Mouse (Mus musculus) cerebellum, adult (tissue): ENCODE measurements at regions not wholly inside any gene's neighbourhood (a gene's known extent, or its start where the extent isn't known, plus 50 kb on each side); places are given as distances from the start of the nearest gene placed in this dataset.

Experiments
- ATAC-seq: cut with Nextera tagmentation; 2 replicates; pipeline ENCODE4 v1.9.2; 2017; ENCODE audit warnings: mild to moderate bottlenecking, moderate library complexity, mixed read lengths; ENCODE audit not compliant: insufficient number of reproducible peaks, low FRiP score, low TSS enrichment

DNA sequence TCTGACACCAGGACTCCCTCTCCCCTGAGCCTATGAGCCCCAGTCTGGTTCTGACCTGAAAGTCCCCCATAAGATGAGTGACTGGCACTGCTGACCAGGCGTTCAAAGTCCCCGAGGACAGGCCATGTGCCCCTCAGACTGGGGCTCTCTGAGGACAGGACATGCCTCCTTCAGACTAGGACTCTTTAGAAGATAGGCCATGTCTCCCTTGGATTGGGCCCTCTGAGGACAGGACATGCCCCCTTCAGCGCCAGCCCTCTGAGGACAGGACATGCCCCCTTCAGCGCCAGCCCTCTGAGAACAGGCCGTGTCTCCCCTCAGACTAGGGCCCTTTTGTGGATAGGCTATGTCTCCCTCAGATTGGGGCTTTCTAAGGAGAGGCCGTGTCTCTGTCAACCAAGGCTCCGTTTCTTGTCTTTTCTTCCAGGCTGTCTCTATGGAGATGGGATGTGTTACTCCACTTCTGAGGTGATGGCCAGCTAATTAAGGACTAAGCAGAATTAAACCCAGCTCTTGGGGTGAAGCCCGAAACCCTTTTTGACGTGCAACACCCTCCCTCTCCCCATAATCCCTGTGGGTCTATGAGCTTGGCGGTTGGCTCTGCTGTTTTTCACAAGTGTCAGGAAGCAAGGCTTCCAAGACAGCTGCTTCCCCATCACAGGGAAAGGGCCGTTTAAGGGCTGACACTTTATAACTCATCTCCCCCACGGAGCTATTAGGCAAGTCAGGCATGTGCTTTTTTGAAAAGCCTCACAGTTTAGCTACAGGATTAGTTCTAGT, 135.8 kb downstream of the Vegfa start:
- ATAC-seq: no peak

DNA sequence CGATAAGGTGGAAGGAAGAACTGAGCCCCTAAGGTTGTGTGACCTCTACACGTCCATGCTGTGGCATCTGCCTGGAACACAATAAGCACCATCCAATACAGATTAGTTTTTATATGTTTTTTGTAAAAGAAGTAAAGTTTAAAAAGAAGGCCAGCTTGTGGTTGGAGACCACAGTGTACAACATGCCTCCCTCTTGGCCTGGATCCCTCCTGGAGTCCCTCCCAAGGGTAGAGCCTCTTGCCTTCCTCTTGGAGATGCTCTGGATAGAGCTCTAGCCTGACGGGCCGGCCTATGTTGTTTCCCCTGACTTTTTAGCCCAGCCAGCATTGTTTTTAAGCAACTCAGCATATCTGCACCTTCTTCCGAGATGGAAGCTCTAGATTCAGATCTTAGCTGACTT, 138.0 kb downstream of the Vegfa start:
- ATAC-seq: no peak

DNA sequence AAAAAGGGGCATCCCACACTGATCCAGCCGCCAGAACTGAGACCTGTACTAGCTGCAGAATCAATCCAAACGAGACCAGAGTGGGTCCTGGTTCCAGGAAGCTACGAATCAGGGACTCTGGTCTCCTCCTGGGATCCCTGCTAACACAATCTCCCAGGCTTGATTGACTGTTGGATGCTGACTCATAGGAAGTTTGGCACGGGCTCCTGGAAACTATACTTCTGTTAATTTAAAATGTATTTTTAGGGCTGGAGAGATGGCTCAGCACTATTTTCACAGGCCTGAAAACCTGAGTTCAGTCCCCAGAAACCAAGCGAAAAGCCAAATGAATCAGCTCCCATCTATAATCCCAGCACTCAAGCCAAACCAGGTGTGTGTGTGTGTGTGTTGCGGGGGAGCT, 138.5 kb downstream of the Vegfa start:
- no peak for ATAC-seq

DNA sequence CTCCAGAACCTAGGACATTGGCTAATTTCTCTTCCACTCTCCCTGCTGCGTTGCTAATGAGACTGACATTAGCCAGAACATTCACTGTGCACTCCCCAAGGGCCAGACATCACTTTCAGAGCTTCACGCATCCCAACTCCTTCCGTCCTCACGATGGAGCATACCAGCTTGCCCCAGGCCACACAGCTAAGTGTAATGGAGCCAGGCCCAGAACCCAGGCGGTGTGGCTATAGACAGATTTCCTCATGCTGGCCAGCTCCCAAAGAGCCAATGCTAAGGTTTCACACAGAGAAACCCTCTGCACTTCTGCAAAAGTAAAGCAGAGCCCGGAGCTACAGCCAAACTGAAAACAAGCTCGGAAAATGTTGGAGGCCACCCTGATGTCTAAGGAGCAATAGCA, 139.1 kb downstream of the Vegfa start:
- peak; percentile 23; the same call in 1 of the 2 replicates for ATAC-seq

DNA sequence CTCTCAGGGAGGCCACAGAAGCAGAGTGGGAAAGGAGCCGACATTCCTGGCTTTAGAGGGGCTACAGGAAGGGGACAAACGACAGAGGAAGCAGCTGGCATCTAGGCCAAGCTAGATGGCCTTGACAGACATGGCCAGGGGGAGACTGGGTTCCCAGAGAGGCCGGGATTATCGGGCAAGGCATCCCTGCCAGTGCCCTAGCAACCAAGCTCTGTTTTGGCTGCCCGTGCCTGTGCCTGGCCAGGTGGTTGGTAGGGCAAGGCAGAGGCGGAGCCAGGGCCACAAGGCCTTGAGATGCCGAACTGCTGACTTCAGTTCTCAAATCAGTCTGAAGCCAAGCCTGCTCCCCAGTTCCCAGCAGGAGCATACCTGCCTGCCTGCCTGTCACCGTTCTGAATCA, 142.7 kb downstream of the Vegfa start:
- 0 out of 2 replicates have a peak, but pooled peaks have one; percentile 51 for ATAC-seq

DNA sequence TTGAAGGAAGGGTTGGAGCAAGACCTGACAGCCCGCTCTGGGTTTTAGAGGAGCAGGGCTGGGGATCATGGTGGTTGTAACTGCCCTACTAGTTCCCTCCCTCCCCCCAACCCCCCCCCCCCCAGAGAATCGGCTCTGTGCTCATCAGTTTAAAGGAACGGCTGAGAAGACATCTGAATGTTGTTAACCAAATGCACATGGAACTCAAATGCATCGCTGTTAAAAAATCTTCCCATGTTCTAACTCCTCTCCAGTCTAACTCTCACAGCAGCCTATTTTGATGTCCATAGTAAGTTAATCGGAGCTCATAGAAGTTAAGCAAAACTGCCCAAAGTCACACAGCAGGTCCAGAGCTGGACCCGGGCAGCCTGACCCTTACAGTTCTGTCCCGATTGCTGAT, 143.1 kb downstream of the Vegfa start:
- no peak for ATAC-seq

DNA sequence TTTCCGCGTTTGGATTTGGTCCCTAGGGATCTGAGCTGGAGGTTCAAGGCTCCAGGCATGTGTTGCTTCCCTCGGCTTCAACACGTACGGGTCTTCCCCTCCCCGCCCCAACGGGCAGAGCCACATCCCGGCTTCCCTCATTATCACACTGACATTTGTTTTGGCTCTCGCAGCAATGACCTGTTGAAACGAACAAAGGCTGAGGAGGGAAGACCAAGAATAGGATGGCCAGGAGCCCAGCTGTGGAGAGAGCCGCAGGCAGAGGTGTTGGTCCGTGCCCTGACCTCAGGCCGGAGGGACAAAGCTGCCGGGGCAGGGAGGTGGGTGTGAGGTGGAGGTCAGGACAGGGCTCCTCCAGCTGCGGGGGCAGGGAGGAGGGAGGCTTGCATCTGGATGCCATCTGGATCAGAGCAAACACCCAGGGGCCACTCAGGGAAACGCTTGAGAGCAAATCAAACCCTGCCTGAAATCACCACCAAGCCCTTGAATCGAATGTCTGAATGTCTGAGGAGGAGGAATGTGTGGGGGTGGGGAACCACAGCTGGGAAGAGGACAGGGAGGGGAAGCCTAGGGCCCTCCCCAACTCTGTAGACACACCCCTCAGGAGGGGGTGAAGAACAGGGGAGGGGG, 145.6 kb downstream of the Vegfa start:
- no peak for ATAC-seq

DNA sequence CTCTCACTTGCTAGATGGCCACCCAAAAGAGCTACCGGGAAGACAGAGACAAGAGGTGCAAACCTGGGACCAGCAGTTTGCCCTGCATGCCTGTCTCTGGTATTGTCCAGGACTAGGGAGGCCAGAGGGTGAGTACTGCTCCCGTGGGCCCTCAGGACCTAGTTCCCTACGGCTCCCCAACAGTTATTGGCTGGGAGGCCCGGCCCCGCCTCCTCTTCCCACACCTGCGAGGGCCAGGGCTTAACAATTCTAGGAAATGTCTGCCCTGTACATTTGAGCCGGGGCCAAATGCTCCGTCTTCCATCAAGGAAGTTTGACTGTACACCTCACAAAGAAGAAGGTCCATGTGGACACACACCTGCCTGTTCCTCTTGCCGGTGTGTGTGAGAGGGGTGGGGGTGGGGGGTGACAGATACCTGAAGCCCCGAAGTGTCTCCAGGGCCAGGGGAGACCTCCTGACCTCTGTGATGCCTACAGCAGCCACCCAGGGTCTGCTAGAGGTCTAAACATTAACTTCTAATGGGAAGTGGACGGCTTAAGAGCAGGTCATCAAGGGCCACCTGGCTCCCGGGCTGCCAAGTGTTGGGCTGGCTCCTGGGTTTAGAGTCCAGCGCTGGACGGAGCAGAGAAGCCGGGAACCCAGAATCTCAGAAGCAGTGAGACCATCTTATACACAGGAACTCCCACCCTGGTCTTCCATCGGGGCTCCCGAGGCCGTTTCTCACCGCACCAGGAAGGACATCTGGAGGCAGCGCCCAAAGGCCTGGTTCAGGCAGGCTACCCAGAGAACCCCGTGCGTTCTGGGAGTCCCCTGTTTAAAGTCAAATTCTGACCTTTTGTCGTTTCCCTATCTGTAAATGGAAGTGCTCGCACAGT, 146.5 kb downstream of the Vegfa start:
- no peak for ATAC-seq

DNA sequence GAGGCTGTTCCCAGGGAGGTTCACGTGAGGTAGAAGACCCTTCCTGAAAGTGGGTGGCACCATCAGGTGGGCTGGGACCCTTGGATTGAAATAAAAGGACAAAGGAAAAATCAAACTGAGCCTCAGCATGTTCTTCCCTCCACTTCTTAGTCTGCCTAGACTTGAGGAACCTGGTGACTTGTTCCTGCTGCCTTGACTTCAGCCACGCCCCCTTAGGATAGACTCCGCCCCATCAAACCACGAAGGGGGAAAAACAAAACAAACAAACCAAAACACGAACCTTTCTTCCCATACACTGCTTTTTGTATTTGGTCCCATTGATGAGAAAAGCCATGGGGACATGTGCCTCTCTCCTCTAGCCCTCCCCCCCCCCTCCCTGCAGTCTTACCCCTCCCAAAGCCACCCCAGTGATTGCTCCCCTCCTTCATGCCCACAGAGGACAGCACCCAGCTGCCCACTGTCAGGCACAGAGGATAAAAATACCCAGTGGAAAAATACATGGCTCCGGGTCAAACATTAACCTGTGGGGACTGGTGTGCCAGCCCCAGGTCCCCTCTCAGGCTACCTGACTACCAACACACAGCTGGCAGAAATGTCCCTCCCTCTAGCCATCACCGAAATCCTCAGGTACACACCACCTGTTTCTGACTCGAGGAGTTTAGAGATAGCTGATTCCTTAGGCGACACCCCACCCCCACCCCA, 148.0 kb downstream of the Vegfa start:
- no peak for ATAC-seq

DNA sequence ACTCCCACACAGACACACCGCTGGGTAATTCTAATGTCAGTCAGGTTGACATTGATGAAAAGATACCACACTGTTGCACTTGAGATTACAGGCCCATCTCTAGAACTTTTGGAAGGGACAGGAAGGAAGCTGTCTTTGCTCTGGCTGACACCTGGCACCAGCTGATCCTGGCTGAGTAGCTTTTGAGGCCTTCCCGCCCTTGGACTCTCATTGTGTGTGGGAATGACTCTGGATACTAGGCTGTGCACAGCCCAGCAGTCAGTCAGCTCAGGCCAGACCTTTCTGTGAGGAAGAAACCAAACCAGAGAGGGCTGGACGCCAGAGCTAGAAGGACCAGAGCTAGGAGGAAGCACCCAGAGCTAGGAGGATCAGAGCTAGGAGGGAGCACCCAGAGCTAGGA, 149.0 kb upstream of the 1600014C23Rik start:
- ATAC-seq: no peak

DNA sequence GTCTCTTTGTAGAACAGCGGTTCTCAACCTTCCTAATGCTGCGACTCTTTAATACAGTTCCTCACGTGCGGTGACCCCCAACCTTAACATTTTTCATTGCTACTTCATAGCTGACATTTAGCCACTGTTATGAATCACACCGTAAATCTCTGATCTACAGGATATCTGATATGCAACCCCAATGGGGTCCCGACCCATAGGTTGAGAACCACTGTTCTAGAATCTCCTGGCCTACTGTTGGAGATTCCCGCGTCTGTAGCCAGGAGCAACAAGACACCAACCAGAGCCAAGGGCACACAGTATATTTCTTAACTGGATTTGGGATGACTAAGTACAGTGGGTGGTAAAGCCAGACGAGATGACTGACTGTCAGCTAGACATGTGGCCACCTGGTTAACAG, 147.6 kb upstream of the 1600014C23Rik start:
- no peak for ATAC-seq

DNA sequence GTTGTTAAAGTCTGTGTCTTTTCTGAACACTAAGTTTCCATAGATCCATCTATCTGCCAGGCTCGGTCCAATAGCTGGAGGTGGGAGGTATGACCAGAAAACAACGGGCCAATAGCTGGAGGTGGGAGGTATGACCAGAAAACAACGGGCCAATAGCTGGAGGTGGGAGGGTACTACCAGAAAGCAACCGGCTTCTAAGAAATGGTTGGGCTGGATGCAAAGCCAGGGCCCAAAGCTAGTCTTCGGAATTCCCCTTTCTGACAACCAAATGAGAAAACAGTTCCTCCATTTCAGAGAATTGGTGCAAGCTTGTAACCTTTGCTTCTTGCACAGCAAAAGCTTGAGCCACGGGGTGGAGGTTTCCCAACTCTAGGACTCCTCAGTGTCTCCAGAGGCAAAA, 147.1 kb upstream of the 1600014C23Rik start:
- no peak for ATAC-seq

DNA sequence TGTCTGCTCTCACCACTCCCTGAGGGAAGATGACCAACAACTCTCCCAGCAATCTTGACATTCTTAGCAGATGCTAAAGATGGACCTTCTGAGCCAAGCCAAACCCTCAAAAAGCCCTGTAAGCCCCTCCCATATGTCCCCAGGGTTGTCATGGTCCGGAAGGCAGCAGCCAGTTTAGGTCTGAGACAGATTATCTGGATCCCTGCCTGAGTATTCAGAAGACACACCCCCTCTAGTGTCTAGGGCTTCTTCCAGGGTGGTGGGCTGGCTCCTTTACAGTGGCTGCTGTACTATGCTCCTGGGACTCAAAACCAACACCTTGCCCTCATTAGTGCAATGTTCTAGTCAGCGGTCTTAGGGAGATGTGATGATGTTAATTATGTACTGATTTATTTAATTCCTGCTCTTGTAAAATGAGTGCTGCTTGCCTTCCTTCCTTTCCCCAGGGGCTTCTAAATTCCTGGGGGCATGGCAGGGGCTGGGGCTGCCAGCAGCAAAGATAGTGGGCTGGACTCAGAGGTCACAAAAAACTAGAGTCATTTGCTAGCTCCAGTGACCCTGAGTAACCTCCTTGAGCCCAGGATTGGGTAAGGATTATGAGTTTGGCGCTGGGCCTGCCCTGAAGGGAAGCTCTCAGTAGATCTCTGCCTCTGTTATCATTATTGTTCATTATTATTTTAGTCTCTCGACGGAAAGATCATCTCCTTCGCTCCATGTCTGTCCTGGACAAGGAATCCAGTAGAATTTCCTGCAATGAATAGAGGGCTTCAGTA, 146.0 kb upstream of the 1600014C23Rik start:
- no peak for ATAC-seq

DNA sequence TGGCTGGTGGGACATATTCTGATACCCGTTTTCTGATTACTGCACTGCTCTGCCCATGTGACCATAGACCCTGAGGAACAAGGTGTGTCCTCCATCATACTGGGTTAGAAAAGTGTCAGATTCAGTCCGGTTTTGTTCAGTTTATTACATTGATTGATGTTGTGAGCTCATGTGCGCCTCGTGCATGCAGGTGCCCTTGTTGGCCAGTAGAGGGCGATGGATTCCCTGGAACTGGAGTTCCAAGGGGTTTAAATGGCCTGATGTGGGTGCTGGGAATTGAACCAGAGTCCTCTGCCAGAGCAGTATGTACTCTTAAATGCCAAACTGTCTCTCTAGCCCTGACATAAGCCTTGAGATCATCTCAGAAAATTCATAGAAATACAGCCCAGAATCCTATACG, 144.8 kb upstream of the 1600014C23Rik start:
- ATAC-seq: no peak

DNA sequence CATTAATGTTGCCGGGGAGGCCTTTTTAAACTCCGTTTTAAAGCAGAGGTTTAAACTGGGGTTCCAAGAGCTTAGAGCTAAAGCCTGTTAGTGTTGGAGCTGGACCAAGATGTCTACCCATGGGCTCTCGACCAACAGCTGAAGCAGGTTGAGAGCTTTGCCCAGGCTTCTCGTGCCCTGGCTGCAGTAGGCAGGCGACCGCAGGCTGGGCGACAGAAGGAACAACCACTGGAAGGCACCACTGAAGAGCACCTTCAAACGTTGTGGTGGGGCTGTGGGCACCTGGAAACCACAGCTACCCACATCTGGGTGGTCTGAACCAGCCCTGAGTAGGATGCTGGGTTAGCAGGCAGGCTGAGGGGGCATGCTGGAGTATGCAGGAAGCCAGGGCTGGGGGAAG, 141.7 kb upstream of the 1600014C23Rik start:
- ATAC-seq: no peak

DNA sequence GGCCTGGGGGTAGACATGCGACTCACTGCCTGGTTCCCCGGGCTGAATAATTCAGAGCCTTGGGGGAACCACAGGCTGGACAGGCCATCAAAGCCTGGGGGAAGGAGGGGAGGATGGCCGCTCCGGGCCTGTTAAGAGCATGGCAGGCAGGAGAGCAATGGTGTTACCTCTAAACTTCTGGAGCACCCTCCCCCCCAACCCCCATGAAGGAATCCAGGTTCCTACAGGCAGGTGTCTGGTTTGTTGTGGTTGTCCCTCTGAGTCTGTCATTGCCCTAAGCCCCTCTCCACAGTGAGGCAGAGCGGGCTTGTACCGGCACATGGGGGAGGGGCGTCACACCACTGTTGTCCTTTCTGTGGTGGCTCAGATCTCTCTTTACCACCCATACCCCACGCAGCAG, 140.4 kb upstream of the 1600014C23Rik start:
- no peak for ATAC-seq

DNA sequence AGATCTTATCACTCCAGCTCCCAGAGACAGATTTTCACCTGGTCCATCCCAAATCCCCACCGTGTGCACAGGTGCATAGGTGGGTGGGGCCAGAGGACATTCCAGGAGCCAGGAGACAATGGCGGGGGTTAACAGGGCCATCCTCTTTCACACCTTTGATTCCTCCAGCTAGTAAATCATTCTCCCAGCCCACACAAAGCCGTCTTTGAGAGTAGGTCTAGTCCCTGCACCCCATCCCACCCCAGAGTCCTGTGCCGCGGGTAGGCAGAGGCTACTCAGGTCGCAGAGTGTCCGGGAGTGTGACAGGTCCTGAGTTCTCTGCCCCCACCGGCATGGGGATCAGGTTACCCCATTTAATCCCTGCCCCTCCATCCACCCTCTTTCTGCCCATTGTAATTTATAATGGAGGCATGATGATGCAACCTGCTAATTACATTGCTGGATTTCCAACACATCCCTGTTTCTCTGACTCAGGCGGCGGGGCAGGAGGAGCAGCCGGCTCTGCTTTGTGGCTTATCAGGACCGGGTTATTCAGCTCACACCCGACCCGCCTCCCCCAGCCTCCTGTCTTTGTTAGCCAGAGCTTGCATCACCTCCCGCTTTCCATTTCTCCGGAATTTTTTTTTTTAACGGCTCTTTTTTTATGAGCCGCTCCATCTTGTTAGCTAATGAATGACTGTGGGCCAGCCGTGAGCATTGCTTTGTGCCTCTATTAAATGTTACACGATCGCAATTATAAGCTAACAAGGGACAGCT, 139.7 kb upstream of the 1600014C23Rik start:
- ATAC-seq: no peak

DNA sequence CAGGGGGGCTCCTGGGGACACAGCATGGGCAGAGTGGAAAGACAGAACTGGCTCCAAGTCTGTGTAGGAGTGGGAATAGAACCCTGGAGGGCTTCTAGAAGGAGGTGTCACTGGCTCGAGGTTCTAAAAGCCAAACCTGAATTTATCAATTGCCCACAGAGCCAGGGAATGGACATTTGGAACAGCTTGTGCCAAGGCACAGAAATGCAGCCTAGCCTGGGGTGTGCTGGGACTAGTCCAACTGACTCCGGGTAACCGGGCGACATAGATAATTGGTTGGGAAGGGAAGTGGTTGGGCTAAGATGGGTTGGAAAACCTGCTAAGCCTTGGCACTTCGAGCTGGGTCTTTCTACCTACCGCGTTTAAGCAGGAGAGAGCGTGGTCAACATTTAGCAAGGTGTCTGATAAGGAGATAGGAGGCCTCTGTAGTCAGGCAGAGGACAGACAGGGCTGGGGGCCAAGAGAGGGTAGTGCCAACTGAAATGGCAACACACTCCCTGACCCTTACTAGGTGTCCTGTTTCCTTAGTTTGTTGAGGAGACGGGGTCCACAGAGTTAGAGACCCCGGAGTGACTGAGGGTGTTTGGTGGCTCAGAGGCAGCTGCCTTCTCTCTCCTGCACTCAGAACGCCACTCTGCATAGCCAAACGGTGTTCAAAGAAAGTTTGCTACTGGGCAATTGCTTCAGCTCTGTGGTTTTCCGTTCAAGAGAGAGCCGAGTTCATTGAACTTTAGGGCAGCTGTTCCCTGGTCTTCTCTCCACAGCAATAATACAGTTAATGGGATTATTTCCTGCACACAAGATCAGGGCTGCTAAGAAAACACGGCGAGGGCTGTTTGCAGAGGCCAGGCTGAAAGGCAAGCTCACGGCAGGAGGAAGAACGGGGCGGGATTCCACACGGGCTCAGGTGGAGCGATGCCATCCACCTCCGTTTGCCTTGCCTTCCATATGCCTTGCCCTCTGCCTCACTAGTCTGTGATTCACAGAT, 138.3 kb upstream of the 1600014C23Rik start:
- no peak for ATAC-seq
